Mouse (Mus musculus) thymus, adult 2 months (tissue): Measurements from ENCODE around the gene Phykpl.

ENCODE experiments used
- CTCF ChIP-seq: fragments of 200-500 bp; IDR thresholded peaks from 2 replicates; pipeline ENCODE4 v1.5.1; 2012; ENCODE audit warnings: mild to moderate bottlenecking, control low read depth, low read length, moderate library complexity, borderline replicate concordance; ENCODE audit not compliant: control insufficient read depth, poor library complexity, insufficient read depth; ENCODE audit errors: extremely low read depth
- POLR2A ChIP-seq: fragments of 200-500 bp; IDR thresholded peaks from 2 replicates; pipeline ENCODE4 v1.6.1; 2012; ENCODE audit warnings: mild to moderate bottlenecking, low read length, control low read depth, moderate library complexity; ENCODE audit not compliant: control insufficient read depth, poor library complexity, insufficient read depth; ENCODE audit errors: extremely low read depth

DNA sequence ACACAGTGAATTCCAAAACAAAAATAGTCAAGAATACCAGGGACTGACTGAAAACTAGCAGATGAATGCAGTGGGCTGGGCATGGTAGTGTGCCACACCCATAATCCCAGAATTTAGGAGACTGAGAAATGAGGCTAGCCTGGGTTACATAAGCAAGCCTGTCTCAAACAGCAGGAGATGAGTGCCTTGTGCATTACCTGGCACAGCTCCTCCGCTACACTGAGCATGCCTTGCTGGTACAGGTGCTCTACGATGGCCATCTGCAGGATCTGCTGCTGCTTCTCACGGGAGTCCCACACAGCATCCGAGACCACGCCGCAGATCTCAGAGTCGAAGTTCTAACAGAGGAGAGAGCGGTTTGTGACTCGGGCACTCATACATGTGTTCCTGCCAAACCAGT, 42.9 kb downstream of the Phykpl start:
- TF ChIP-seq CTCF (no peak), POLR2A (no peak)
